Mouse (Mus musculus): ENCODE data around the gene Bmf.
A peak's percentile ranks its signal among the peaks of the same experiment; 100 is the strongest.
"Not testable (repeated sequence)": the region's sequence is repeated elsewhere in the genome, so short reads cannot be mapped to it uniquely, and the experiment has no call there.

Gene Bmf

GRCm38 (mm10) chr2:118549507-118550473 lies at the start of gene Bmf:
Gene Bmf (minus strand): TSS chr2:118549687.
- peak; percentile 91 to 93 for DNase-seq (ENCODE audit: low spot score in 2 of 2)

DNA sequence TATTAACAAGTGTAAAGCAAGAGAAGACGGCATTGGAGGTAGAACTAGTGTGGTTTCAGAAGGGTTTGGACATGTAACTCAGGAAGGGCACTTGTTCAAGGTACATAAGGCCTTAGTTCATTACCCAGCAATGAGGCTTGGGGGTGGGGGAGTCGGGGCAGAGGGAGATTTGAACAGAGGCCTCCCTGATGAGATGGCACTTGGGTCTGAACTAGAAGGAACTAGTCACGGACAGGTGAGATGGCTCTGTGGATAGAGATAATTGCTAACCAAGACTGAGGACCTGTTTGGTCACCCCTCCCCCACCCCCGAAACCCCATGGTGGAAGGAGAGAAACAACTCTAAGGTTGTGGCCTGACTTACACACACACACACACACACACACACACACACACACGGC lies 49.6 kb upstream of the Bmf start:
- DNase-seq (ENCODE audit: low spot score in 2 of 2) = no peak

GRCm38 (mm10) chr2:118597673-118598568 lies 48.4 kb upstream of the Bmf start, which contains the start of gene Bub1b:
Gene Bub1b (plus strand): TSS chr2:118598211.
- DNase-seq (ENCODE audit: low spot score in 2 of 2) = peak; percentile 85 to 92

GRCm38 (mm10) chr2:118591083-118591482 lies 41.6 kb upstream of the Bmf start:
- DNase-seq (ENCODE audit: low spot score in 2 of 2) = no peak

GRCm38 (mm10) chr2:118587686-118588085 lies 38.2 kb upstream of the Bmf start:
- DNase-seq (ENCODE audit: low spot score in 2 of 2) = no peak

GRCm38 (mm10) chr2:118586013-118586412 lies 36.5 kb upstream of the Bmf start:
- no peak for DNase-seq (ENCODE audit: low spot score in 2 of 2)

DNA sequence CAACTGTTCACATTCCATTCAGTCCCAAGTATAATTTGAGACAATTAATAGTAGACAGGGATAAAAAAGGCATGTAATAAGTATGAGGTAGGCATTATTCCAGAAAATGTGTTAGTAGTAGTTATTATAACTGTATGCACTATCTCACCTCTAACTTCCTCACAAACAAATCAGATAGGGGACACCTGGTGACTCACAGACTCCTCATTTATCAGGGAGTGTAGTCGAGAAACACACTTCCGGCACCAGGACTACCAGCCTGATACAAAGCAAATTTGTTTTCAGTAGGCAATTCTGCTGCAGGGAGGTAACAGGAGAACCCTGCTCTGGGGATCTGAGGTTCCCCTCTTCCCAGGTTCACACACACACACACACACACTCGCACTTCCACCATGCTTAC lies 23.6 kb upstream of the Bmf start:
- DNase-seq (ENCODE audit: low spot score in 2 of 2) = no peak

GRCm38 (mm10) chr2:118572183-118572836 lies 22.8 kb upstream of the Bmf start:
- no peak for DNase-seq (ENCODE audit: low spot score in 2 of 2)

GRCm38 (mm10) chr2:118570939-118571338 lies 21.5 kb upstream of the Bmf start:
- DNase-seq (ENCODE audit: low spot score in 2 of 2) = no peak

- DNase-seq (ENCODE audit: low spot score in 2 of 2) = no peak
Measured at GRCm38 (mm10) chr2:118567179-118567578, 17.7 kb upstream of the Bmf start.

DNA sequence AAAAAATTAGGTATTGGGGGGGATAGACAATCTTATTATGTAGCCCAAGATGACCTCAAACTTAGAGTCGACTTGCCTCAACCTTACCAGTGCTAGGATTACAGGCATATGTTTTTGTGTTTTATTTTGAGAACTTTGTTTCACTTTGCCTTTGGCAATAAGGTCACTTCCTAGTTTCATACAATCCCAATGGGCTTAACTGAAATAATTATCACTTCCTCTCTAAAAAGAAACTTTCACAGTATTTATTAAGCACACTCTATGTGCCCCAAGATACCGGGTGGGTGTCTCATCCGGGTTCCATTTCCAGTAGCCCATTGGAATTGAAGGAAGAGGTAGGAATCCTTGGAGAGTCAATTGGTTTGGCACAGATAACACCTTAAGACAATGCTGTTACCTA lies 12.9 kb upstream of the Bmf start:
- no peak for DNase-seq (ENCODE audit: low spot score in 2 of 2)

GRCm38 (mm10) chr2:118562015-118562414 lies 12.5 kb upstream of the Bmf start:
- no peak for DNase-seq (ENCODE audit: low spot score in 2 of 2)

GRCm38 (mm10) chr2:118558426-118558825 lies 8.9 kb upstream of the Bmf start:
- DNase-seq (ENCODE audit: low spot score in 2 of 2) = no peak

- DNase-seq (ENCODE audit: low spot score in 2 of 2) = not testable (repeated sequence)
Measured at GRCm38 (mm10) chr2:118554356-118554990, 5.0 kb upstream of the Bmf start.

- no peak for DNase-seq (ENCODE audit: low spot score in 2 of 2)
Measured at GRCm38 (mm10) chr2:118551606-118552005, 2.1 kb upstream of the Bmf start.

DNA sequence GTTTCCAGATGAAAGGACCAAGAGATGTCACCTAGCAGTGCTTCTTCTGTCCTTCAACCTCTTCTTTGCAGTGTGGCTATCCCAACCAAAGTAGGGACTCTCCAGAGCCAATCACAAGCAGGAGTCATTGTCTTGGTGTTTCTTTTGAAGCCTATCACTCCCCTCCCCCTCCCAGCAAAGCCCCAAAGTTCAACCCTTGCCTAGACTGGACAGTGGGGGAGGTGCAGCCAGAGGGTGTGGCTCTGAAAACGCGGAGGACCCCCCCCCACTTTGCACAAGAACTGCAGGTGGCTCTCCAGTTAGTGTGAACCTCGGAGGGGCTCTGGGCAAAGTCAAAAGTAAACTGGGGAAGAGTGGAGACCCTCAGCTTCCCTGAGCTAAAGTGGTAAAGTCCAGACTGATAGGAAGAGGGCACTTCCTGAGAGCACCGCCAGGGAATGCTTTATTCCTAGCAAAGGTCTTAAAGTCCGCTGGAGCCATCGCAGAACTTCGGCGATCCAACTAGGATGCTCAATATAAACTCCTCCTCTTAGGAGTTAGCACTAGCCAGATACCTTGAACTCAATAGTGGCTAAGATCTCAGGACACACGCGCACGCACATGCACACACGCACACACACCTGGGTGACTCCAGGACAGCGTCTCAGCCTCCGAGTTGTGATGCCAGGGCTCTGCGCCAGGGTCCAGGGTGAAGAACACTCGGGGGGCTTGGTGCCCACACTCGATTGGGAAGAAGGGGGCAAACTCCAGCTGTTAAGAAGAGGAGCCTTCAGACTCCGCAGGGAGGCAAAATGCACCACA lies 866 bp downstream of the Bmf start:
- no peak for DNase-seq (ENCODE audit: low spot score in 2 of 2)

DNA sequence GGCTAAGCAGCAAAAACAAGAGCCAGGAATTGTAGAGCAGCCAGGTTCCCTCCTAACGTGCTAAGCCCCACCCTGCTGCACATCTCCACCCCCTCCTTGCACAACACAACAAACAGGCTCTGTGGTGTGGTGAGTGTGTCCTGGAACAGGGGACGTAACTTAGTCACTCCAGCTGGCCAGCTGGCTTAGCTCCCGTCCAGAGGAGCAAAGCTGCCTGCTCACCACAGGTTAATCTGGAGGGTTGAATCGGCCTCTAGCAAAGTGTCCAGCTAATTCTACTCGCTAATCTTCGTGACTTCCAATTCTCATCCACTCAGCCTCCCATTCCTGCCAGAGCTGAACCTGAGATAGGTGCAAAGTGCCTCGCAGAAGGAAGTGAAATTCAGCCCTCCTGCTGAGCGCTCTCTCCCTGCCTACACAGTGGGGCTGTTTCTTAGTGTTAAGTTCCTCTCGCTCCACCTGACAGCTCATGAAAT lies 1.9 kb downstream of the Bmf start:
- DNase-seq (ENCODE audit: low spot score in 2 of 2) = no peak

GRCm38 (mm10) chr2:118546798-118547165 lies 2.7 kb downstream of the Bmf start:
- DNase-seq (ENCODE audit: low spot score in 2 of 2) = no peak

DNA sequence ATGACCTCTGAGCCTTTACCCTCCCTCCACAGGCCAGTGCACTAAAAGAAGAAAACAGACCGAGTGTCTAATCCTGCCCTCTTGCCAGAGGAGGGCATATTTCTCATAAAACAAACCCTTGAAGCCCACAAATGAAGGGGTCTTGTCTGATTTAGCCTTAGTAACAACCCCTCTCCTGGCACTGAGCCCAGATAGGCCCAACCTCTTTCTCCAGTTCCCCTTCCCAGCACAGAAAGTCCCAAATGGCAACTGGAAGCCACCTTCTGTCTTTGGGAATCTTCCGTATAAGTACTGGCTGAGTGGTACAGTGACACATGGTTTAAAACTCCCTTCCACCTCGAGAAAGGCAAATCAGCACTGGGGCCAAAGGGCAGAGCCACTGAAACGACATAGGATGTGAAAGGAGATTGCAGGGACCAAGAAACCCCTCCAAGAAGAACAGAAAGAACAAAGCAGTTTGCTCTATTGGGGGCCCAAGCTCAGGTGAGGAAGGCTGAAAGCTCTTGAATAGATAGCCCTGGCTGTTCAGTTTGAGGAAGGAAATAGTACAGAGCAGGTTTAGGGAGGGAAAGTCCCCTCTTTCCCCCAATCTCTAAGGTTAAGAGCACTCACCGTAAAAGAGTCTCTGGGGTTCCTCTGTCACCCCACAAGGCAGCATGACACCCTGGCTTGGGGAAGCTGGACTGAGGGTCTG lies 3.2 kb downstream of the Bmf start:
- no peak for DNase-seq (ENCODE audit: low spot score in 2 of 2)

Data from frontal cortex, postnatal 36 days (tissue).